Mouse (Mus musculus) stomach, postnatal 0 days (tissue): ENCODE results near the gene Bysl. TPM values are rescaled to one million over a fixed set of nuclear protein-coding genes. Genes with fewer than 3 reads are reported as not detected.
"Not testable (repeated sequence)": the region's sequence is repeated elsewhere in the genome, so short reads cannot be mapped to it uniquely, and the experiment has no call there.

Experiments used
- ATAC-seq: fragments of 200-750 bp; cut with Nextera tagmentation; 2 replicates; pipeline ENCODE4 v1.8.0; 2017; ENCODE audit not compliant: low FRiP score, low TSS enrichment
- DNase-seq: peaks from one replicate; pipeline ENCODE4 v3.0.0-alpha.2; 2016; ENCODE audit warnings: low spot score
- H3K27ac ChIP-seq: fragments of 300-500 bp; sonication (generic); replicated peaks from 2 replicates; pipeline ENCODE4 v1.5.1; 2014; ENCODE audit warnings: mild to moderate bottlenecking, control low read depth
- H3K27me3 ChIP-seq: fragments of 300-500 bp; sonication (generic); 2 replicates; pipeline ENCODE4 v1.6.1; 2014; ENCODE audit warnings: low read length; ENCODE audit not compliant: control insufficient read depth, insufficient read depth
- H3K36me3 ChIP-seq: fragments of 300-500 bp; sonication (generic); 2 replicates; pipeline ENCODE4 v1.6.1; 2014; ENCODE audit warnings: low read length, mixed read lengths; ENCODE audit not compliant: control insufficient read depth, insufficient read depth
- H3K4me1 ChIP-seq: fragments of 300-500 bp; sonication (generic); replicated peaks from 2 replicates; pipeline ENCODE4 v1.6.1; 2014; ENCODE audit warnings: antibody characterized with exemption; ENCODE audit not compliant: control insufficient read depth, insufficient read depth
- H3K4me2 ChIP-seq: fragments of 300-500 bp; sonication (generic); replicated peaks from 2 replicates; pipeline ENCODE4 v1.6.1; 2014; ENCODE audit warnings: low read depth, mild to moderate bottlenecking, control low read depth, moderate library complexity
- H3K4me3 ChIP-seq: fragments of 300-500 bp; sonication (generic); 2 replicates; pipeline ENCODE4 v1.5.1; 2014; ENCODE audit warnings: low read depth, low read length, control low read depth
- H3K9ac ChIP-seq: fragments of 300-500 bp; sonication (generic); 2 replicates; pipeline ENCODE4 v1.6.1; 2014; ENCODE audit warnings: mild to moderate bottlenecking, low read length, control low read depth, mixed read lengths
- H3K9me3 ChIP-seq: fragments of 300-500 bp; sonication (generic); 2 replicates; pipeline ENCODE4 v1.6.1; 2016; ENCODE audit warnings: low read length; ENCODE audit not compliant: control insufficient read depth
- CTCF ChIP-seq: IDR thresholded peaks from 2 replicates; pipeline ENCODE4 v1.5.1; 2016; ENCODE audit warnings: antibody characterized with exemption, low read depth, mild to moderate bottlenecking, moderate library complexity
- EP300 ChIP-seq: optimal IDR thresholded peaks from 2 replicates; pipeline ENCODE3; 2016; ENCODE audit warnings: antibody characterized with exemption
- WGBS: fragments of 180-500 bp; shearing (Covaris S2); extraction: QIAGEN DNeasy Blood & Tissue Kit; methylation state at CpG from one replicate; pipeline ENCODE4 v1.1.7; 2014; 5-methylcytosine and 5-hydroxymethylcytosine counted together
- polyA plus RNA-seq: library from polyadenylated mRNA; unstranded; fragments of >200 nt; fragmentation: Nextera tagmentation; extraction: Ambion mirVana; gene quantifications from 2 replicates; pipeline ENCODE4 v1.2.1, GENCODE M21; 2015

The Bysl gene
- polyA plus RNA-seq, 1 experiment from 2014 or later = 13.6 TPM

DNA sequence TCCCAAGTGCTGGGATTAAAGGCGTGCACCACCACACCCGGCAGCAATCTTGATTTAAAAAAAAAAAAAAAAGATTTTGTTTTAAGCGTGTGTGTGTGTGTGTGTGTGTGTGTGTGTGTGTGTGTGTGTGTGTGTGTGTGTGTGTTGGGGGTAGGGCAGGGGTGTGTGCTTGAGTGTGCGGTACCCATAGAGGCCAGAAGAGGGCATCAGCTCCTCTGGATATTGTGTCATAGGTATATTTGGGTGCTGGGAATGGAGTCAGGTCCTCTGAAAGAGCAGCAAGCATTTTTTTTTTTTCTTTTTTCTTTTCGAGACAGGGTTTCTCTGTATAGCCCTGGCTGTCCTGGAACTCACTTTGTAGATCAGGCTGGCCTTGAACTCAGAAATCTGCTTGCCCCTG is 13.3 kb upstream of the Bysl start:
- not testable (repeated sequence) for H3K9me3 ChIP-seq, H3K4me2 ChIP-seq, H3K9ac ChIP-seq, H3K27ac ChIP-seq, ATAC-seq, H3K4me3 ChIP-seq, H3K27me3 ChIP-seq, H3K4me1 ChIP-seq, DNase-seq
- peak; percentile 18; the same call in 1 of the 2 replicates for TF ChIP-seq CTCF
- H3K36me3 ChIP-seq = peaks cover 26% of the 10 kb centered on the region
- WGBS = 93% methylated on average over 5 of the region's 5 CpGs

DNA sequence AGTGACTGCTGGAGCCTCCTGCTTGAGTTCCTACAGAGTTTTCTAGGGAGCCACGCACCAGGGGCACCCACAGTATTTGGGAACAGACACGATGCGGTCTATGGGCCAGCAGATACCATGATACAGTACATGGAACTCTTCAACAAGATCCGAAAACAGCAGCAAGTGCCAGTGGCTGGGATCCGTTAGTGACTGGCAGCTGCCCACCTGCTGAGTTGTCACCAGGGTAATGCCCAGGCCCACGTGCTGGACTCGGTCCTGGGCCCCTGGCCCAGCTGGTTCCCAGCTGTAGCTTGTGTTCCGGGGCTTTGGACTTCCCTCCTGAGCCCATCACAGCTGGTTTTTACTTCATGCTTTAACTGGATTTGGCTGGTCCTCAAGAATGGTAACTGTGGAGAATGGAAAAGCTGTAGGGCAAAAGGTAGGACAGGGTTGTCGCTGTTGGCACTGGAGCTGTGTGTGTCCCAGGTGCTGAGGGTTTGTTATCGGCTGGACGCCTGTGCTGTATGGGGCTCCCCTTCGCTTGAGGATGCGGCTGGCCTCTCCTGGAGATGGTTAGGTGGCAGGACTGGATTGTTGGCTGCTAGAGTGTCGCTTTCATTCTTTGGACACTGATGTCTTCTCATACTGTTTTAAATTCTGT is 11.7 kb upstream of the Bysl start:
- ATAC-seq (no peak), DNase-seq (no peak)
- peaks cover 31% of the 10 kb centered on the region for H3K36me3 ChIP-seq
- no peaks in the 10 kb centered on the region for H3K4me1 ChIP-seq
- no peaks in the 10 kb centered on the region for H3K27me3 ChIP-seq
- no peak overlapping the region for H3K4me3 ChIP-seq
- no peak overlapping the region for H3K27ac ChIP-seq
- no peak overlapping the region for H3K4me2 ChIP-seq
- WGBS = 93% methylated on average over 14 of the region's 14 CpGs
- no peaks in the 10 kb centered on the region for H3K9me3 ChIP-seq
- no peak overlapping the region for H3K9ac ChIP-seq
- TF ChIP-seq CTCF = no peak
- no peak for TF ChIP-seq EP300

DNA sequence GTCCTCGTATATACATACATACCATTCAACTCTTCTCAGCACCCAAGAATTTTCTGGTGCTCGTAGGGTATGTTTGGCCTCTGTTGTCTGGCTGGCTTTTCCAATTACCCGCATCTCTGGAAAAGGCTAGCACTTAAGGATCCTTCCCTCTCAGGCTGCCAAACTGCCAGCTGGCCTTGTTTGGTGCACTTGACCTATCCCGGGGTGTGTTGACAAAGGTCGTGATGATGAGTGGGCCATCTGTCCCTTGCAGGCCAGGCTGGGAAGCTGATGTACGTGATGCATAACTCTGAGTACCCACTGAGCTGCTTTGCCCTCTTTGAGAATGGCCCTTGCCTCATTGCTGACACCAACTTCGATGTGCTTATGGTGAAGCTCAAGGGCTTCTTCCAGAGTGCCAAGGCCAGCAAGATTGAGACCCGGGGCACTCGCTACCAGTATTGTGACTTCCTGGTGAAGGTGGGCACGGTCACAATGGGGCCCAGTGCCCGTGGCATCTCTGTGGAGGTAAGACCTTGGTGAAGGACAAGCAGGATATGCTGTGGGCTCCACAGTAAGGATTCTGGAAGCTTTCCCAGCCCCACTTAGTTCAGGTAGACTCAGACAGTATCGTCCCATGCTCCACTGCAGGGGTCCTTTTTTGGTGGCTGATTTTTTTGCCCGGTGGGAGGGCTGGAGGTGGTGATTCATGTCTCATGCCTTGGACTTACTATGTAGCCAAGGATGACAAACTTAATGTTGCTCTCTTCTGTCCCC is 7.4 kb upstream of the Bysl start:
- peaks cover 34% of the 10 kb centered on the region for H3K36me3 ChIP-seq
- DNase-seq = no peak
- 79% methylated on average over 13 of the region's 13 CpGs for WGBS

GRCm38 (mm10) chr17:47617605-47618307 is 6.5 kb upstream of the Bysl start:
- H3K9me3 ChIP-seq = no peaks in the 10 kb centered on the region
- WGBS = 91% methylated on average over 9 of the region's 9 CpGs

More for the DNA sequence above, 7.4 kb upstream of the Bysl start:
- Histone ChIP-seq H3K4me2 (no peak overlapping the region), H3K4me1 (no peaks in the 10 kb centered on the region), H3K4me3 (no peak overlapping the region), H3K27me3 (no peaks in the 10 kb centered on the region), H3K9me3 (no peaks in the 10 kb centered on the region), H3K27ac (no peak overlapping the region), H3K9ac (no peak overlapping the region)
- ATAC-seq = no peak
- no peak for TF ChIP-seq CTCF
- no peak for TF ChIP-seq EP300

GRCm38 (mm10) chr17:47616652-47617051 is 5.4 kb upstream of the Bysl start:
- DNase-seq (no peak), ATAC-seq (no peak)
- no peak overlapping the region for H3K9ac ChIP-seq
- H3K9me3 ChIP-seq = no peaks in the 10 kb centered on the region
- H3K27me3 ChIP-seq = no peaks in the 10 kb centered on the region
- no peak overlapping the region for H3K4me3 ChIP-seq
- no peak overlapping the region for H3K4me2 ChIP-seq
- H3K27ac ChIP-seq = no peak overlapping the region
- peaks cover 22% of the 10 kb centered on the region for H3K36me3 ChIP-seq
- 90% methylated on average over 4 of the region's 4 CpGs for WGBS
- TF ChIP-seq EP300 (no peak), CTCF (no peak)
- H3K4me1 ChIP-seq = 0 out of 2 replicates have a peak, but pooled peaks cover 4% of the 10 kb centered on the region

More at GRCm38 (mm10) chr17:47617605-47618307, 6.5 kb upstream of the Bysl start:
- H3K27me3 ChIP-seq = no peaks in the 10 kb centered on the region
- TF ChIP-seq EP300 (no peak), CTCF (no peak)
- no peak overlapping the region for H3K9ac ChIP-seq
- H3K36me3 ChIP-seq = peaks cover 28% of the 10 kb centered on the region
- ATAC-seq = no peak
- DNase-seq = no peak
- H3K4me3 ChIP-seq = no peak overlapping the region
- no peak overlapping the region for H3K27ac ChIP-seq
- H3K4me1 ChIP-seq = no peaks in the 10 kb centered on the region
- no peak overlapping the region for H3K4me2 ChIP-seq

DNA sequence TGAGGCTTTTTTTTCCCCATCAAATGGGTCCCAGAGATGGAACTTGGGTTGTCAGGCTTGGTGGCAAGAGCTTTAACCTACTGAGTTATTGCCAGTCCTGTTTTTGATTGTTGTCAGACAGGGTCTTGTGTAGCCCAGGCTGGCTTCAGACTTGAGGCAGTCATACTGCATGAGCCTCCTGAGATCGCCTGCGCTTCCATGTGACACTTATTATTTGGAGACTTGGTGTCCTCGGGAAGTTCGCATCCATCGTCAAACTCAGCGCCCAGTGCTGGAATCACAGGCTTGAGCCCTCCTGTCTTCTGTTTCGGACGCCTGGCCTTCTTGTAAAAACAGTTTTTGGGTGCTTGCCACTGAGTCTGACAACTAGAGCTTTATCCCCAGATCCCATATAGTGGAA is 4.8 kb upstream of the Bysl start:
- WGBS = 95% methylated on average over 8 of the region's 8 CpGs
- Histone ChIP-seq H3K9me3 (no peaks in the 10 kb centered on the region), H3K9ac (no peak overlapping the region), H3K27me3 (no peaks in the 10 kb centered on the region), H3K36me3 (peaks cover 22% of the 10 kb centered on the region), H3K27ac (no peak overlapping the region), H3K4me1 (0 out of 2 replicates have a peak, but pooled peaks cover 4% of the 10 kb centered on the region), H3K4me2 (no peak overlapping the region), H3K4me3 (no peak overlapping the region)
- ATAC-seq = no peak
- TF ChIP-seq CTCF = no peak
- TF ChIP-seq EP300 = no peak
- peak; percentile 7 for DNase-seq
